Mouse (Mus musculus): ENCODE results near the gene Tmem141. TPM values are rescaled to one million over a fixed set of nuclear protein-coding genes. Genes with fewer than 3 reads are reported as not detected.
A peak's percentile ranks its signal among the peaks of the same experiment; 100 is the strongest.

Tmem141 gene
- total RNA-seq (2014; fragmentation: Nextera tagmentation) (not detected in 2 replicates), total RNA-seq (2017) (not detected in 2 replicates), polyA plus RNA-seq (2012) (not detected in 2 replicates)

DNA sequence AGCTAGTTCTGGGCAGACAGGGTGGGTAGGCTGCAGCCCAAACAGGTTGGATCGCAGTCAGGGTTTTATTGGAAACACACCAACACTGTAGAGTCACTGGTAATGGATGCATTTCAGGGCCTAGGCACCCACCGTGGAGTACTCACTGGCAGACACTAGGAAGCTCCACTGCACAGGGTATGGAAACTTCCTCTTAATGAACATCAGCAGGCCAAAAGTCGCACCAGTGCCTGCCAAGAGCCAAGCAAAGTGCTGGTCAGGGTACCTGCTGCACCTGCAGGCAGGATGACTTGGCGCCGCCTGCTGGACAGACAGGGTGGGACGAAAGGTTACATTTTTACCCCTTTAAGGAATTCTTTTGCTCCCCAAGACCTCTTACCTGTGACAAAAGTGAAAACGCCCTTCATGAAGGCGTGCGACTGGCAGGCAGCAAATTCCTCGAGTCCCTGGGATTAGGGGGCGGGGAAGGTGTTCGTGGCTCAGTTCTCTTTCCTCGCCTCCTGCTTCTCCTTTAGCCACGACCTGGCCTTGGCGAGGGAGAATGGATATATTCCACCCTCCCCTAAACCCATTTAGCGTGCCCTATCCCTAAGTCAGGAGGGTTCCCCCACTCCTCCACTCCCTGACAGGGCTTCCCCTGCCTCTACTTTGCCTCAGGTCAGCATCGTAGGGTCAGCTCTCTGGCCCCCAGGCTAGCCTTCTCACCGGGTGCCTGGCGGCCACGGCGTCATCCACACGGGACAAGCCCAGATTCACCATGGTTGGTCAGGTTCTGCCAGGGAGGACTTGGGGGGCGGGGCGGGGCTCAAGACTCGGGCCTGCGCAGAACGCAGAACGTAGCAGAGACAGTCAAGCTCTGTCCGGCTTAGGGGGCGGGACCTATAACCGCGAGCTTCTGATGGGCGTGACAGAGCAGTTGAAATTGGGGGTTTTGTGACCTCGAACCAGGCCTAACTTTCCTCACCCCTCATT lies at the start of gene Tmem141:
Gene Tmem141, minus strand, starts transcription at position 777 of the 972 bp plus-strand sequence.
- Histone ChIP-seq H3K27me3 (ENCODE audit: insufficient read depth, low read length) (peaks cover 74% of the 10 kb centered on the region), H3K36me3 (replicated peaks) (no peaks in the 10 kb centered on the region), H3K9me3 (replicated peaks) (no peaks in the 10 kb centered on the region), H3K4me1 (ENCODE audit: insufficient read depth, low read depth, low read length) (peaks cover 3% of the 10 kb centered on the region; the same call in 1 of the 2 replicates), H3K4me3 (ENCODE audit: low read depth, low read length) (no peak within 1 kb of the TSS)
- ATAC-seq (ENCODE audit: extremely low read depth, insufficient number of reproducible peaks, low FRiP score, poor library complexity, severe bottlenecking) (no peak), DNase-seq (ENCODE audit: low spot score) (peak; percentile 45)
- TF ChIP-seq GATA2 (IDR thresholded peaks at IDR 0.05; ENCODE audit: borderline replicate concordance, low read depth, low read length) (no peak), CTCF (IDR thresholded peaks at IDR 0.05; ENCODE audit: low read depth, low read length) (peak; percentile 55; the same call in 1 of the 2 replicates)

DNA sequence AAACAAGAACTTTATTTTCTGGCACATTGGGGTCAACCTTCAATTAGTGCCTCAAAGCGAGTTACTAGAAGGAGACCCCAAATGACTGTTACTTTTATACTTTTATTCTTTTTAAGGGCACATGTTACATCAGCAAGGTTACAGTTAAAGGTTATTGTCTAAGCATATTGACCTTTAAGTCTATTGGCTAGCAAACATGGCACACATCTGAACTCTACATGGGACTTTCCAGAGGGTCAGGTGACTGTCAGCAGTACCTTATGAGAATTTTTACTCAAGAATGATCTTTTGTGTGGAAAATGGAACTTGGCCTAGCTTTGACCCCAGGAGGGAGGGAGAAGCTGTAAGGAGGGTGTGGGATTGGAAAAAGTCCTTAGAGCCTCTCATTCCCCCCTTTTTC lies 44.7 kb upstream of the Tmem141 start:
- DNase-seq (ENCODE audit: low spot score) (no peak), ATAC-seq (ENCODE audit: extremely low read depth, insufficient number of reproducible peaks, low FRiP score, poor library complexity, severe bottlenecking) (no peak)
- Histone ChIP-seq H3K27me3 (ENCODE audit: insufficient read depth, low read length) (0 out of 2 replicates have a peak, but pooled peaks cover 5% of the 10 kb centered on the region), H3K9me3 (replicated peaks) (no peaks in the 10 kb centered on the region), H3K36me3 (replicated peaks) (no peaks in the 10 kb centered on the region), H3K4me1 (ENCODE audit: insufficient read depth, low read depth, low read length) (no peaks in the 10 kb centered on the region), H3K4me3 (ENCODE audit: low read depth, low read length) (no peak overlapping the region)
- TF ChIP-seq POLR2AphosphoS5 (IDR thresholded peaks at IDR 0.05; ENCODE audit: insufficient replicate concordance, low read depth, low read length) = no peak
- no peak for TF ChIP-seq GATA2 (IDR thresholded peaks at IDR 0.05; ENCODE audit: borderline replicate concordance, low read depth, low read length)
- no peak for TF ChIP-seq GATA1 (IDR thresholded peaks at IDR 0.05; ENCODE audit: borderline replicate concordance, low read length)
- no peak for TF ChIP-seq TAL1 (conservative IDR thresholded peaks at IDR 0.05; ENCODE audit: low read depth, low read length)
- no peak for TF ChIP-seq CTCF (IDR thresholded peaks at IDR 0.05; ENCODE audit: low read depth, low read length)

DNA sequence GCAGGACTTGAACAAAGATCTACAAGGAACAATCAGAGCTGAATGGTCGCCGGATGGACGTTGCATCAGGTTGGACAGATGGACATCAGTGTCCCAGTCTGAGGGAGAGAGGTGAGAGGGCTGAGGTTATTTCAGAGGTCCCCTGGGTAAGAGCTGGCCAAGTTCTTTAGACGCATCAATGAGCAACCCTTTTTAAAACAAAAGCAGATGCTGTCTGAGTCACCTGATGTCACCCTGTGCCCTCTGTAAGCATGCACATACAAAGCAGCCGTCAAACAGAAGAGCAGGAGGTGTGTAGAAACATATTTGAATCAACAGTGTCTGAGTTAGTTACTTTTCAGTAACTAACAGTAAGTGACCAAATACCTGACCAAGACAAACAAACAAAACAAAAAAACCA lies 42.3 kb upstream of the Tmem141 start:
- TF ChIP-seq GATA2 (IDR thresholded peaks at IDR 0.05; ENCODE audit: borderline replicate concordance, low read depth, low read length) = no peak
- TF ChIP-seq GATA1 (IDR thresholded peaks at IDR 0.05; ENCODE audit: borderline replicate concordance, low read length) = no peak
- TF ChIP-seq CTCF (IDR thresholded peaks at IDR 0.05; ENCODE audit: low read depth, low read length) = no peak
- TF ChIP-seq TAL1 (conservative IDR thresholded peaks at IDR 0.05; ENCODE audit: low read depth, low read length) = no peak
- TF ChIP-seq POLR2AphosphoS5 (IDR thresholded peaks at IDR 0.05; ENCODE audit: insufficient replicate concordance, low read depth, low read length) = no peak
- ATAC-seq (ENCODE audit: extremely low read depth, insufficient number of reproducible peaks, low FRiP score, poor library complexity, severe bottlenecking) = no peak
- no peak for DNase-seq (ENCODE audit: low spot score)
- Histone ChIP-seq H3K4me3 (ENCODE audit: low read depth, low read length) (no peak overlapping the region), H3K27me3 (ENCODE audit: insufficient read depth, low read length) (0 out of 2 replicates have a peak, but pooled peaks cover 2% of the 10 kb centered on the region), H3K9me3 (replicated peaks) (no peaks in the 10 kb centered on the region), H3K4me1 (ENCODE audit: insufficient read depth, low read depth, low read length) (no peaks in the 10 kb centered on the region), H3K36me3 (replicated peaks) (no peaks in the 10 kb centered on the region)

DNA sequence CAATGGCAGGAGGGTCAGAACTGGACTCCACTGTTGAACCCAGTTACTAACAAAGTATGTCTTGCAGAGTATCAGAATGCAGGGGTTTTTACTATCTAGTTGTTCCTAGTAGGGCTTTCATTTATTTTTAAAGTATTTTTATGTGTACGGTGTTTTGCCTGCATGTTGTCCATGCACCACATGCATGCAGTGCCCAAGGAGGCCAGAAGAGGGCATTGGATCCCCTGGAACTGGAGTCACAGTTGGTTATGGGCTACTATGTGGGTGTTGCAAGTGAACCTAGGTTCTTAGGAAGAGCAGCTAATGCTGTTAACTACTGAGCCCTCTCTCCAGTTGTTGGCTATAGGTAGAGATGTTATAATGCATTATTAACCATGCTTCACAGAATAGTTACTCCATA lies 41.7 kb upstream of the Tmem141 start:
- no peak for DNase-seq (ENCODE audit: low spot score)

DNA sequence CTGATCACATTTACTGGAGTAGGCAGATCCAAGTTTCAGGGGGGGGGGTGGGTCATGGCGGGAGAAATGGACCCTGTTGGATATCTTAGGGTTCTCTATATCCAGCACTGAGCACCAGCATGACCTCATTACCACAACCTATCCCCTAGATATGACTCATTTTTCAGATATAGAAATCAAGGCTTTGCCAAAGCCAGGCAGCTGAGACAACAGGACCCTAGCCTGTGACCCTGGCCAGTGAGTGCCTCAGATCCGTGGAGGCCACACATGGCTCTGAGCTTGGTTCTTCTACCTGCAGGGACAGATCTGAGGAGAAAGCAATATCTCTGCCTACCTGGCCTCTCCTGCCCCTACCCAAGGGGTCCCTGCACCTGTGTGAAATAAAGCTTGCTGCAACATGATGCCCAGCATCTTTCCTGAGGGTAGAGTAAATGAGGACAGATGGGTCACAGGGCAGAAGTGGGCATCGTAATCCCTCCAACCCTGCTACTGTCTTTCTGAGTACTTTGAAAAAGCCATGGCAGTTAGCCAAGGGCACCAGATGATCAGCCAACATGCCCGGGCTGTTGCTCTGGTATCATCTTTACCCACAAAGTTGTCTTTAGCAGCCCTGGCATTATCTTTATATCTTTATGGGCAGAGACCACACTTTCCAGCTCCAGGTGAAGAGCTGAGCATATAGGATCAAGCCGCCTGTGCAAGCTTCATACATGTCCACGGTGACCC lies 39.6 kb upstream of the Tmem141 start:
- DNase-seq (ENCODE audit: low spot score) (no peak), ATAC-seq (ENCODE audit: extremely low read depth, insufficient number of reproducible peaks, low FRiP score, poor library complexity, severe bottlenecking) (no peak)
- TF ChIP-seq TAL1 (conservative IDR thresholded peaks at IDR 0.05; ENCODE audit: low read depth, low read length) (no peak), GATA1 (IDR thresholded peaks at IDR 0.05; ENCODE audit: borderline replicate concordance, low read length) (no peak), GATA2 (IDR thresholded peaks at IDR 0.05; ENCODE audit: borderline replicate concordance, low read depth, low read length) (no peak), POLR2AphosphoS5 (IDR thresholded peaks at IDR 0.05; ENCODE audit: insufficient replicate concordance, low read depth, low read length) (no peak), CTCF (IDR thresholded peaks at IDR 0.05; ENCODE audit: low read depth, low read length) (no peak)
- H3K4me1 ChIP-seq (ENCODE audit: insufficient read depth, low read depth, low read length) = no peaks in the 10 kb centered on the region
- no peak overlapping the region for H3K4me3 ChIP-seq (ENCODE audit: low read depth, low read length)
- H3K27me3 ChIP-seq (ENCODE audit: insufficient read depth, low read length) = no peaks in the 10 kb centered on the region
- H3K9me3 ChIP-seq (replicated peaks) = no peaks in the 10 kb centered on the region
- H3K36me3 ChIP-seq (replicated peaks) = no peaks in the 10 kb centered on the region

More for the DNA sequence above, 41.7 kb upstream of the Tmem141 start:
- Histone ChIP-seq H3K36me3 (replicated peaks) (no peaks in the 10 kb centered on the region), H3K4me1 (ENCODE audit: insufficient read depth, low read depth, low read length) (no peaks in the 10 kb centered on the region), H3K9me3 (replicated peaks) (no peaks in the 10 kb centered on the region), H3K27me3 (ENCODE audit: insufficient read depth, low read length) (0 out of 2 replicates have a peak, but pooled peaks cover 2% of the 10 kb centered on the region), H3K4me3 (ENCODE audit: low read depth, low read length) (no peak overlapping the region)
- ATAC-seq (ENCODE audit: extremely low read depth, insufficient number of reproducible peaks, low FRiP score, poor library complexity, severe bottlenecking) = no peak
- peak; percentile 33; the same call in 1 of the 2 replicates for TF ChIP-seq CTCF (IDR thresholded peaks at IDR 0.05; ENCODE audit: low read depth, low read length)
- TF ChIP-seq POLR2AphosphoS5 (IDR thresholded peaks at IDR 0.05; ENCODE audit: insufficient replicate concordance, low read depth, low read length) = no peak

DNA sequence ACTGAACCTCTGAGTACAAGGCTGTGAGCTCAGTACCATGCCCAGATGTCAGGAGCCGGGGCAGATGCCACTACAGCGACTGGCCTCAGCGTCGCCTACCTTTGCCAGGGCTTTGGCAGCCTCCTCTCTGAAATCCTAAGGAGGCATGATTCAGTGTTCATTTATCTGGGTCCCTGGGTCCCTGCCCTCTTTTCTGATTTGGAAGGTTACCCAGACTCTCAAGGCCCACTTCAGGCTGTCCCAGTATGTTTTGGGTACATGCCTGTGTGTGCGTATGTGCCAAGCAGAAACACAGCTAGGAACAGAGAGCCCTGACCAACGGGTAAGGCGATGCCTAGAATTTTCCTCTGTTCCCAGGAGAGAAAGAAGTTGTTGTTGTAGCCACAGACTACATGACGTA lies 38.5 kb upstream of the Tmem141 start:
- H3K9me3 ChIP-seq (replicated peaks) = no peaks in the 10 kb centered on the region
- no peak overlapping the region for H3K4me3 ChIP-seq (ENCODE audit: low read depth, low read length)
- no peaks in the 10 kb centered on the region for H3K36me3 ChIP-seq (replicated peaks)
- no peak for ATAC-seq (ENCODE audit: extremely low read depth, insufficient number of reproducible peaks, low FRiP score, poor library complexity, severe bottlenecking)
- no peak for DNase-seq (ENCODE audit: low spot score)
- TF ChIP-seq GATA2 (IDR thresholded peaks at IDR 0.05; ENCODE audit: borderline replicate concordance, low read depth, low read length) (no peak), GATA1 (IDR thresholded peaks at IDR 0.05; ENCODE audit: borderline replicate concordance, low read length) (no peak), TAL1 (conservative IDR thresholded peaks at IDR 0.05; ENCODE audit: low read depth, low read length) (no peak), CTCF (IDR thresholded peaks at IDR 0.05; ENCODE audit: low read depth, low read length) (no peak), POLR2AphosphoS5 (IDR thresholded peaks at IDR 0.05; ENCODE audit: insufficient replicate concordance, low read depth, low read length) (no peak)
- H3K27me3 ChIP-seq (ENCODE audit: insufficient read depth, low read length) = peaks cover 5% of the 10 kb centered on the region
- no peaks in the 10 kb centered on the region for H3K4me1 ChIP-seq (ENCODE audit: insufficient read depth, low read depth, low read length)

All from G1E (cell line).